Mouse (Mus musculus): ENCODE measurements around the gene Mal. TPM values are rescaled to one million over a fixed set of nuclear protein-coding genes. Genes with fewer than 3 reads are reported as not detected.

The Mal gene
- polyA plus RNA-seq, 1 experiment = 1.6 TPM

- Histone ChIP-seq H3K27me3 (ENCODE audit: control insufficient read depth, insufficient read depth, low read length) (no peaks in the 10 kb centered on the region), H3K36me3 (ENCODE audit: control insufficient read depth, insufficient read depth, low read length) (peaks cover 3% of the 10 kb centered on the region; the same call in 1 of the 2 replicates), H3K27ac (ENCODE audit: insufficient read depth, low read length) (no peak overlapping the region), H3K4me3 (ENCODE audit: extremely low read depth, insufficient read depth, insufficient read length) (no peak overlapping the region), H3K4me1 (ENCODE audit: control insufficient read depth, insufficient read depth, insufficient read length) (peaks cover 3% of the 10 kb centered on the region; the same call in 1 of the 2 replicates)
- no peak for TF ChIP-seq POLR2A (IDR thresholded peaks at IDR 0.05; ENCODE audit: low read depth, low read length)
- TF ChIP-seq CTCF (IDR thresholded peaks at IDR 0.05; ENCODE audit: extremely low read depth, insufficient read depth, insufficient read length, insufficient replicate concordance) = no peak
- WGBS = 90% methylated on average over 9 of the region's 9 CpGs
- DNase-seq (ENCODE audit: low read depth in 1 of 2, low spot score in 2 of 2) = no peak
Measured at GRCm38 (mm10) chr2:127588897-127589296, 67.6 kb downstream of the Mal start.

DNA sequence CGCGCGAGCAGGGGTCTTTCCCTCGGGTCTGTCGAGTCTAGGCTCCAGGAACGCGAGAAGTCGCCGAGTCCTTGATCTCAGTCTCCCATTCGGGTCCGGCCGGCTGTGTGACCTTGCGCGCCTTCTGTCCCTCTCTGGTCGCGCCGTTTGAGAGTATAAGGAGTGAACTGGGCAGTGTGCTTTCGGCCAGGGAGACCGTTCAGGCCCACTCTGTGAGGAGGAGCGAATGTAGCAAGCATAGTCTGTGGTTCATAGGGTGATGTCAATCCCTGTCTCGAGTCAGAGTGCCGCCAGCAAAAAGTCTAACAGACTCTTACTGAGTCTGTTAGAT, 69.0 kb downstream of the Mal start:
- TF ChIP-seq POLR2A (IDR thresholded peaks at IDR 0.05; ENCODE audit: low read depth, low read length) = no peak
- TF ChIP-seq CTCF (IDR thresholded peaks at IDR 0.05; ENCODE audit: extremely low read depth, insufficient read depth, insufficient read length, insufficient replicate concordance) = no peak
- under 1% methylated on average over 22 of the region's 22 CpGs for WGBS
- H3K36me3 ChIP-seq (ENCODE audit: control insufficient read depth, insufficient read depth, low read length) = peaks cover under 1% of the 10 kb centered on the region; the same call in 1 of the 2 replicates
- H3K27ac ChIP-seq (ENCODE audit: insufficient read depth, low read length) = peak overlapping the region; percentile 97
- H3K27me3 ChIP-seq (ENCODE audit: control insufficient read depth, insufficient read depth, low read length) = no peaks in the 10 kb centered on the region
- no peak for DNase-seq (ENCODE audit: low read depth in 1 of 2, low spot score in 2 of 2)
- H3K4me3 ChIP-seq (ENCODE audit: extremely low read depth, insufficient read depth, insufficient read length) = peak overlapping the region; percentile 82
- peaks cover 3% of the 10 kb centered on the region; the same call in 1 of the 2 replicates for H3K4me1 ChIP-seq (ENCODE audit: control insufficient read depth, insufficient read depth, insufficient read length)

DNA sequence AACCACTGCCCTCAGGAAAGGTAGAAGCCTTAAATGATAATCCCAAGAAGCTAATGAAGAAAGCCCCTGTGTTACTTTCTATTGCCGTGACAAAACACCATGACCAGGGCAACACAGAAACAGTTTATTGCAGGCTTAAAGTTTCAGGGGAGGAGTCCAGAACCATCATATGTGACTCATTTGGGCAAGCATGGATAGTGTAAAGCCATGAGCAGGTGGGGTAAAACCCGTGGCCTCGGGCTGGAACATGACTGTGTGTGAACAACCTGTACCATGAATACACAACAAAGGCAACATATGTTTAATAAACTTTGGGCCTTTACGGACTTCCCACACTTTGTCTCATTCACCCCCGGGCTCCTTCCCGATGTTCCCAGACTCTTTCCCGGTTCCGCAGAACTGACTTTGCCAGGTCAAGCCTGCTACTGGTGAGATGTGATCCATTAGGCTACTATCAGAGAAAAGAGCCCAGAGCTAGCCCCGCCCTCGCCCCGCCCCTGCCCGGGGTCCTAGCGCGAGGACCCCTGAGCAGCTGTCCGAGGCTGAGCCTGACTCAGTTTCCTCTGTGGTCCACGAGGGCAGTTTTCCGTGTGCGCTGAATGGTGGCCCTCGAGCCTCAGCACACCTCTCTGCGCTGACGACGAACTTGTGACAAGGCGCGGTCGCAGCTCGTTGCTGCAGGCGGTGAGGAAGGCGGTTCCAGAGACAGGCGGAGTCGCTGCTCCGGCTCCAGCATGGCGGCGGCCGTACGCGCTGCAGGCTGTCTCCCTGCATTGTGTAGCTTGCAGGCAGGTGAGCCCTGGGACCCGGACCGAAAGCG, 69.6 kb downstream of the Mal start, which contains the start of the genes Zfp661 and Mrps5:
Zfp661 (minus strand) TSS at position 401 of the 820 bp plus-strand sequence.
Mrps5 (plus strand) TSS at position 529 of the 820 bp plus-strand sequence.
- Histone ChIP-seq H3K27ac (ENCODE audit: insufficient read depth, low read length) (peak within 1 kb of the TSS; percentile 97), H3K4me1 (ENCODE audit: control insufficient read depth, insufficient read depth, insufficient read length) (peaks cover 3% of the 10 kb centered on the region; the same call in 1 of the 2 replicates), H3K4me3 (ENCODE audit: extremely low read depth, insufficient read depth, insufficient read length) (peak within 1 kb of the TSS; percentile 82), H3K27me3 (ENCODE audit: control insufficient read depth, insufficient read depth, low read length) (no peaks in the 10 kb centered on the region), H3K36me3 (ENCODE audit: control insufficient read depth, insufficient read depth, low read length) (no peaks in the 10 kb centered on the region; the same call in 1 of the 2 replicates)
- WGBS = 5% methylated on average over 39 of the region's 39 CpGs
- TF ChIP-seq CTCF (IDR thresholded peaks at IDR 0.05; ENCODE audit: extremely low read depth, insufficient read depth, insufficient read length, insufficient replicate concordance) (no peak), POLR2A (IDR thresholded peaks at IDR 0.05; ENCODE audit: low read depth, low read length) (peak; percentile 56)
- peak; percentile 69 to 74 for DNase-seq (ENCODE audit: low read depth in 1 of 2, low spot score in 2 of 2)

DNA sequence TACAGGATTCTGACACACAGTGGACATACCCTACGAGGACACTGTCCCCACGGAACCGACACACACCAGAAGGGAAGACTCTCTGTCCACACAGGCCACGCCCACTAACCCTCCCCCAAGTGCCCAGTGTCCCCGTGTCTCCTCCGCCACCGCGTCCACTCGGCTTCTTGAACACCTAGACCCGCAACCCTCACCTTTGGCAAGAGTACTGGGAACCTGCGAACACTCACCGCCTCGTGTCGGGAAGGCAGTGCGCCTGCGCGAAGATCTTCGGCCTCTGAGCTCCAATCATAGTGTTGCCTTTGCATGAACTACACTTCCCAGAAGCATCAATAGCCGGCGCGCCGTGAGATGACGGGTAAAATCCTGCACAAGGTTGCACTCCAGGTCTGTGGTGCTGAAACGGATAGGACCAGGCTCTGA, 72.0 kb downstream of the Mal start:
- H3K4me3 ChIP-seq (ENCODE audit: extremely low read depth, insufficient read depth, insufficient read length) = peak overlapping the region; percentile 66
- DNase-seq (ENCODE audit: low read depth in 1 of 2, low spot score in 2 of 2) = peak; percentile 86 to 90
- peaks cover 3% of the 10 kb centered on the region; the same call in 1 of the 2 replicates for H3K4me1 ChIP-seq (ENCODE audit: control insufficient read depth, insufficient read depth, insufficient read length)
- H3K27me3 ChIP-seq (ENCODE audit: control insufficient read depth, insufficient read depth, low read length) = no peaks in the 10 kb centered on the region
- no peaks in the 10 kb centered on the region for H3K36me3 ChIP-seq (ENCODE audit: control insufficient read depth, insufficient read depth, low read length)
- H3K27ac ChIP-seq (ENCODE audit: insufficient read depth, low read length) = no peak overlapping the region
- WGBS = 1% methylated on average over 24 of the region's 24 CpGs
- TF ChIP-seq CTCF (IDR thresholded peaks at IDR 0.05; ENCODE audit: extremely low read depth, insufficient read depth, insufficient read length, insufficient replicate concordance) (no peak), POLR2A (IDR thresholded peaks at IDR 0.05; ENCODE audit: low read depth, low read length) (peak; percentile 41; the same call in 1 of the 2 replicates)

Other genes with a start within 250 kb of the Mal start
- gene Gpat2, start 231.5 kb downstream of the Mal start, polyA plus RNA-seq (2012; rRNA removed) = 0.32 and 0.34 TPM in 2 replicates
- gene Fahd2a, start 212.1 kb downstream of the Mal start, polyA plus RNA-seq (2012; rRNA removed) = 7.8 and 8.3 TPM in 2 replicates
- gene Kcnip3, start 134.6 kb downstream of the Mal start, polyA plus RNA-seq (2012; rRNA removed) = 2.3 and 4.2 TPM in 2 replicates
- 0.28 and 0.39 TPM in 2 replicates for gene Prom2, start 115.2 kb downstream of the Mal start, polyA plus RNA-seq (2012; rRNA removed)
- gene Zfp661, start 69.6 kb downstream of the Mal start, polyA plus RNA-seq (2012; rRNA removed) = 1.4 and 1.8 TPM in 2 replicates
- gene Mrps5, start 69.5 kb downstream of the Mal start, polyA plus RNA-seq (2012; rRNA removed) = 23.3 and 34.5 TPM in 2 replicates
- gene Mall, start 73.2 kb upstream of the Mal start, polyA plus RNA-seq (2012; rRNA removed) = 0.30 and 0.41 TPM in 2 replicates
- 0.86 and 1.1 TPM in 2 replicates for gene Nphp1, start 132.2 kb upstream of the Mal start, polyA plus RNA-seq (2012; rRNA removed)
- gene Mtln, start 135.8 kb upstream of the Mal start, polyA plus RNA-seq (2012; rRNA removed) = 21.9 and 39.2 TPM in 2 replicates
- 0.83 and 0.97 TPM in 2 replicates for gene Bub1, start 175.2 kb upstream of the Mal start, polyA plus RNA-seq (2012; rRNA removed)
- gene Acoxl, start 182.2 kb upstream of the Mal start, polyA plus RNA-seq (2012; rRNA removed) = 0.23 and 0.25 TPM in 2 replicates